Mouse (Mus musculus) ovary, adult 18-20 months (tissue): ENCODE measurements around the gene Tor4a.

Experiments used
- DNase-seq: peaks from one replicate; pipeline ENCODE4 v3.0.0; 2022; ENCODE audit warnings: low spot score, mixed read lengths

The Tor4a gene

DNA sequence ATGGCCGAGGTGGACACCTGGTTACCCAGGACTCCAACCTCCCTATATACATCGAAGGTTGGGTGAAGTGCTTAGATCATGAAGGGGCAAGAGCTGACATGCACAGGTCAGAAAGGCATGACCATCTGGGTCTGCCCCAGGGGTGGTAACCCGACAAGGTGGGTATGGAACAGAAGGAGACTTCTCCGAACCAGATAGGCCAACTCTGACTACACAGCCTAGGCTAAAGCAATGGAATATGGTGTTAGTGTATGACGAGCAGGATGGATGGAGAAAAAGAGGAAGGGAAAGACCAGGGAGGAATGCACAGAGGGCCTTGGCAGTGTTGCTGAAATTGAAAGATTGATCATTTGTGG, 10.1 kb downstream of the Tor4a start:
- no peak for DNase-seq

DNA sequence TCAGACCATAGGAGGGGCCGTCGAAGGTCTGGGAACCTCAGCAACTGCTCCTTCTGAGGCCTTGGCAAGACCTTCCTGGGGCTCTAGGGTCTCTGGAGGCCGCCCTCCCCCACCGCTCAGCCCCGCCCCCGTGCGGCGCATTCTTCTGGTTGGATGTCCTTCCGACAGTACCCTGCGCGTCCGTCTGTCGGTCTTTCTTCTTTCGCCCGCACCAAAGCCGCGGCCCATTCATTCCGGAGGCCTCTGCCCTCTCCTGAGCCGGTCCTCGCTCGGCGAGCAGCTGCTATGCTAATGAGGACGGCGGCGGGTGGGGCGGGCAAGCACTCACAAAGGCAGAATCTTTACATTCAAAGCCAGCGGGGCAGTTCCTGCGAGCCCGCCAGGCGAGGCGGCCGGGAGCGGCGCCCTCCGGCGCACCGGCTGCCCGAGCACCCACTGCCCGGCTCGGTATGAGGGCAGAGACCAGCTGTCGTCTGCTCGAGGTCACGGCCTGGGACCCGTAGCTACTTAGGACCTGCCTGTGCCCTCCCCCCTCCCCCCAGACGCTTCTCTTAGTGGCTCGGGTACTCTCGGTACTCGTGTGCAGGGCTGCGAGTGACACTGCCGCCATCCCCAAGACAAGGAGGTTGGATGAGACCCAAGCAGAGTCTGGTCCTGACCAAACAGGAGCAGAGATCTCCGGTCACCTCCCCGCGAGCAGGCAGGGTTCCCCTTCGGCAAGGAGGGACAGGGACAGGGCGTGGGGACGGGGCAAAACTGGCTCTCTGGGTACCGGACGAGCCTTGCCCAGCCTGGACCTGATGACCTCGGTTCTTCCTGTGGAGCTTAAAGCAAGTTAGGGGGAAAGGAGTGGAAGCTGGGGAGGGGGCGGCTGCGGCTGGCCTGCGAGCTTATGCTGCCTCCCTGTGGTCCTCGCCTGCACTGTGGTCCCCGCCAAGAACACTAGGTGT, 10.8 kb downstream of the Tor4a start:
- DNase-seq: no peak

GRCm38 (mm10) chr2:25184496-25184895, 12.2 kb downstream of the Tor4a start:
- DNase-seq: no peak

DNA sequence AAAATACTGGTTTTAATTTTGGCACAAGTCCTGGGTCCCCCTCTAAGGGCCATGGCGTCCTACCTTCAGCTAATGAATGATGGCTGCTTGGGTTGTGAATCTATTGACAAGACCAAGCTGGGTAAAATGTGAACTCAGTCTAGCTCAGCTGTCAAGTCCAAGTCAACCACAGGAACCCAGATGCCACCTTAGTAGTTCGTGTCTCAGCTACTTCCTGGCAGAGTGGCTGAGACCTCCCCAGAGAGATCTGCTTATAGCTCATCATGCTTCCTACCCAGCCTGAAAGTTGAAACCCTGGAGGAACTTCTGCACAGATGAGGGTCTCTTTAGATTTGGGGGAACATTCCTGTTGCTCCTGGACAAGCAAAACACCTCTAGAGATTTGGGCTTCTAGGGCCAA, 13.3 kb downstream of the Tor4a start:
- DNase-seq: no peak

GRCm38 (mm10) chr2:25182664-25183063, 14.0 kb downstream of the Tor4a start:
- DNase-seq: no peak

- no peak for DNase-seq
These were observed 14.7 kb downstream of the Tor4a start for GRCm38 (mm10) chr2:25181891-25182397.

DNA sequence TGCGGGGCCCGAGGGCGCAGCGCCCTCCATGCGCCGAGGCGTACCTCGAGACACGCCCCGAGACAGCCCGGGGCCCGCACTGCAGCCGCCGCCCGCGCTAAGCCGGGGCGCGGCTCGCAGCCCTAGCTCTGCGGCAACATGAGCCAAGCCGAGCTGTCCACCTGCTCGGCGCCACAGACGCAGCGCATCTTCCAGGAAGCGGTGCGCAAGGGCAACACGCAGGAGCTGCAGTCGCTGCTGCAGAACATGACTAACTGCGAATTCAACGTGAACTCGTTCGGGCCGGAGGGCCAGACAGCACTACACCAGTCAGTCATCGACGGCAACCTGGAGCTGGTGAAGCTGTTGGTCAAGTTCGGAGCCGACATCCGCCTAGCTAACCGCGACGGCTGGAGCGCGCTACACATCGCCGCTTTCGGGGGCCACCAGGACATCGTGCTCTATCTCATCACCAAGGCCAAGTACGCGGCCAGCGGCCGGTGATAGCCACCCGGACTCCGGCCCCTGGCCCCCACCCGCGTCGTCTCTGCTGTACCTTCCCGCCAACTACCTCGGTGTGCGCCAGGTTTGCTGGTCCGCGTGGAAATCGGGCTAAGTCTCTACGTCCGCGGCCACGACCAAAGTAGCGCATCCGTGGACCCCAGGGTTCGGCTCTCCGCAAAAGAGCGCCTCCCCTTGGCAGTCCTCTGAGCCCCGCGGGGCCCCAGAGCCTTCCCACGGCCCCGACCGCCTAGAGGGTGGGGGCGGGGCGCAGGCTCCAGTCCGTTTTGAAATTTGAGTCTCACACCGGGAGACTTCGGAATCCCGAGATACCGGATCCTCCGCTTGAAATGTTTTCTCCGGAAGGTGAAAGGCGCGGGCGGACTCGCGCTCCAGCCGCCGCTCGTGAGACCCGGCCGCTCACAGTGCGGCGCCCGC, 15.5 kb downstream of the Tor4a start:
- no peak for DNase-seq

- peak; percentile 78 for DNase-seq
These were observed 16.2 kb downstream of the Tor4a start, which contains the start of gene Nrarp for GRCm38 (mm10) chr2:25180478-25180903. Gene Nrarp (plus strand): TSS chr2:25180758.

GRCm38 (mm10) chr2:25179566-25180217, 17.0 kb downstream of the Tor4a start:
- DNase-seq: no peak

DNA sequence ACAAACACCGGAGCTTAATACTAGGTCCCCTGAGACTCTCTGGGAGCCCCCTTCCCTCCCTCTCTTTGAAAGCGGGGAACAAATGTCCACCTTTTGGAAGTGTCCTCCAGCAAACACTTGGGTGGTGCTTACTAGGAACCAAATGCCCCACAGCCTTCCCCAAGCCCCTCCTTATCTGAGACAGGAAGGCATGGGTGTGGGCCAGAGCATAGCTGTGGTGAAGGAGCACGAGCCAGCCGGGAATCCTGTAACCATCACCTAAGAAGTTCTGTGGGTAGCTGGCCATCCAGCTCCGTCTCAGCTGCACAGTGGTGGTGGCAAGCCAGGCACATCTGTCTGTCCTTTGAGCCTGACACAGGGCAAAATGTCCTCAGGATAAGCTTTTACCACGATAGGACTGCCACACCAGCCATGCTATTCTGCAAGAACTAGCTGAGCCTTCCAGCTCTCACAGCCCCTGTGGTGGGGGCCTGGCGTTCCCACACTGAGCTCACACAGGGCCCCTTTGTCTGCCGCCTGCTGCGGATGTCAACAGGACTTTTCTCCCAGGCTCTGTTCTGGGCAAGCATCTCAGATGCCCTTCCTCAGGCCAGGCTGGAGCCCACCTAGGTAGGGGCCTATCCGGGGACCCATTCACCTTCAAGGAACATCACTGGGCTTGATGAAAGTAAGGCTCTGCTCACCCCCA, 18.3 kb downstream of the Tor4a start:
- DNase-seq: no peak

- no peak for DNase-seq
These were observed 19.0 kb downstream of the Tor4a start for GRCm38 (mm10) chr2:25177685-25178084.

GRCm38 (mm10) chr2:25177076-25177475, 19.6 kb downstream of the Tor4a start:
- no peak for DNase-seq

- no peak for DNase-seq
These were observed 20.1 kb downstream of the Tor4a start for GRCm38 (mm10) chr2:25176573-25176972.

- no peak for DNase-seq
These were observed 21.0 kb downstream of the Tor4a start for GRCm38 (mm10) chr2:25175690-25176078.

DNA sequence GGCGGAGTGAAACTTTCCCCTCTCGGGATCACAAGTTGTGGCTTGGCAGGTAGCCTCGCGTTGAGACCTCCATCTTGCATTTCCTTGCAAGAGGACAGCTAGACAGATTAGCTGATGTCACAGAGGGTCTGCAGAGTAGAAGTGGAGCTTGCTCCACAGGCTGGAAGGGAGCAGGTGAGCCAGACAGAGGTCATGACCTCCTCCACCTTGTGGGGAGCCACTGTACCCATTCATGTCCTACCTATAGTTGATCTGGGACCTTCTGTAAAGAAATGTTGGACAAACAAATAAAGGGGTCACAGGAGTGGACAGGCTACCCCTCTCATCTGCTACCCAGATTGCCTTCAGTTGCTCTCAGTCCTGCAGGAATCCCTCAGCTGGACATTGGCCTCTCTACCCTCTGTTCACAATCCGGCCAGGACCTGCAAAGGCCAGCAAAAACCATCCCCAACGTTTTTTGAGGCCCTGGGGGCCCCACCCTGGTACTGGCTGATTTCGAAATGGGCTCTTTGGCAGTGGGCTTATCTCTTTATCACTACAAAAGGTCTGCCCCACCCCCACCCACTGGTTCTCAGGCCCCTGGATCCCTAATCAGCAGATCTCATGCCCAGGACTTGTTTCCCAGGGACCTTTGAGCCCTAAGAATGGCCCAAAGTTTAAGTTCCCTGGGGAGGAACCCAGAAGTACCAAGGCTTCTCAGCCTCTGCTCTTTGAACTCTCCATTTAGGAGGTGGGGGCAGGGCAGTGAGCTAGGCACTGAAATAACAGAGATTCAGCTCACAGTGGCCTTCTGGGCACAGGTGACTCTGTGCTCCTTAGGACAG, 21.6 kb downstream of the Tor4a start:
- no peak for DNase-seq

DNA sequence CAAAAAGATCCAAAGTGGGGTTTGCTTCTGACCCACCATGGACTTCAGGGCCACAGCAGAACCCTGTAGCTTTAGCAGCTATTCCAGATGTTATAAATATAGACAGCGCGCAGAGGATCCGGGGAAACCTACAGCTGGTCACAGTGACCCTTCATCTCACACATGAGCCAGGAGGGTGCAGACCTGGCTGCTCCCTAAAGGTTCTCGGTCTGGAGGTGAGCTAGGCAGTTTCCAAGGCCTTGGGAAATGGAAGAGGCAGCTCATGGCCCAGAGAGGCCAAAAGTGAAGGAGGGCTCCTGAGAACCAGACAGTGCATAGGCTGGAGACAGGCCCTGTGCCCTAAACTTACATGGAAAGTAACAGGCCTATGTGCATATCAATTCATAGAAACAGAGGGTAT, 22.9 kb downstream of the Tor4a start:
- no peak for DNase-seq

- DNase-seq: no peak
These were observed 24.1 kb downstream of the Tor4a start for GRCm38 (mm10) chr2:25172629-25173028.

- DNase-seq: no peak
These were observed 24.9 kb downstream of the Tor4a start for GRCm38 (mm10) chr2:25171769-25172153.

DNA sequence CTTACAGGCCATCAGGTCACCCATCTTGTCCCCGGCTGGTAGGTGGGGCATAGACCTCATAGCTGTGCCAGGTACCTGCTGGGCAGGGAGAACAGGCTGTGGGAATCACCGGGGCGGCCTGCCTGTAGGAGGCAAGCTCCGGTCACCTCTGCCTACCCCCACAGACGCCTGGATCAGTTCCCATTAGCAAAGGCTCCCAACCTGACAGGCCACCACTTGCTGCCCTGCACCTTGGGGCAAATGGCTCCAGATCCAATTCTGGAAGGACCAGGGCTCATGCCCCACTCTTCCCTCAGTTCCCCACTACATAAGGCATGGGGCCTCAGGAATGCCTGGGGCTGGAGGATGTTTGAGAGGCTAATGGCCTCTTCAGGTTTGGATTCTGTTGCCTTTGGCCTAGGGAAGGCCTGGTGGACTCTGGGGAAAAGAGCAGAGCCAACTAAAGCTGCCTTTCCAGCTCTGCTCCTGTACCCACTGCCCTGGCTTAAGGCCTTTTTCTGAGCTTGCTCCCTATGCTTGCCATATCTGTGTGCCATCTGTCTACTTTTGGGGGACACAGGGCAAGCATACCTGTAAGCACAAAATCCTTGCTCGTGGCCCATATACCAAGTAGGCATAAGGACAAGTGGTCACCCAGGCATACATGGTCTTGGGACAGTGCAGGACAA, 25.5 kb downstream of the Tor4a start:
- DNase-seq: no peak
